Mouse (Mus musculus) telencephalon, adult 2 months (tissue): ENCODE results near the gene Vipr1.

Experiments
- DNase-seq: peaks from one replicate; pipeline ENCODE4 v3.0.0-alpha.2; 2011; ENCODE audit warnings: low read depth, low spot score

The Vipr1 gene

GRCm38 (mm10) chr9:121718792-121719318 lies 76.3 kb downstream of the Vipr1 start, which contains the start of gene Nktr:
Gene Nktr, plus strand, starts transcription at chr9:121719169.
- peak; percentile 97 for DNase-seq

GRCm38 (mm10) chr9:121719347-121720331 lies 77.1 kb downstream of the Vipr1 start:
- DNase-seq = no peak
